Mouse (Mus musculus): ENCODE data around the gene Shq1. TPM values are rescaled to one million over a fixed set of nuclear protein-coding genes. Genes with fewer than 3 reads are reported as not detected.

Gene Shq1
- 10.4 and 13.8 TPM in 2 replicates for polyA plus RNA-seq (2012; rRNA removed)

DNA sequence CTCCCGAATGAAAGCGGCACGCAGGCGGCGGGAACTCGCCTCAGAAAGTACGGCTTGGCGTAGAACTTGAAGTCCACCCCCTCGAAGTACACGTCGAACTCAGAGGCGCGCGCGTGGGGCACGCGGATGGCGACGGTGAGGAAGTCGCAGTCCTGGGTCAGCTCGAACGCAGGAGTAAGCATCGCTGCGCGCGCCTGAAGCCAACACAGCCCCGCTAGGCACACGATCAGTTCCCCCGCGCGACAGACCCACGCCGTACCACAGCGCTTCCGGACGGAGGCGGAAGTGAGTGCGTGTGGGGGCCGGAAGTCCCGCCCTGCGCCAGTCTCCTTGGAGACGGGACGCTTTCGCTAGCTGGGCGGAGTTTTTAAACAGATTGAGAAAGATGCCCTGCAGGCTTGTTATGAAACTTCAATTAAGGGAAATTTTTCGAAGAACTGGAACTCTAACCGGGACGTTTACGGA is at the start of gene Shq1:
Gene Shq1 (minus strand): TSS at position 278 of the 465 bp plus-strand sequence.

DNA sequence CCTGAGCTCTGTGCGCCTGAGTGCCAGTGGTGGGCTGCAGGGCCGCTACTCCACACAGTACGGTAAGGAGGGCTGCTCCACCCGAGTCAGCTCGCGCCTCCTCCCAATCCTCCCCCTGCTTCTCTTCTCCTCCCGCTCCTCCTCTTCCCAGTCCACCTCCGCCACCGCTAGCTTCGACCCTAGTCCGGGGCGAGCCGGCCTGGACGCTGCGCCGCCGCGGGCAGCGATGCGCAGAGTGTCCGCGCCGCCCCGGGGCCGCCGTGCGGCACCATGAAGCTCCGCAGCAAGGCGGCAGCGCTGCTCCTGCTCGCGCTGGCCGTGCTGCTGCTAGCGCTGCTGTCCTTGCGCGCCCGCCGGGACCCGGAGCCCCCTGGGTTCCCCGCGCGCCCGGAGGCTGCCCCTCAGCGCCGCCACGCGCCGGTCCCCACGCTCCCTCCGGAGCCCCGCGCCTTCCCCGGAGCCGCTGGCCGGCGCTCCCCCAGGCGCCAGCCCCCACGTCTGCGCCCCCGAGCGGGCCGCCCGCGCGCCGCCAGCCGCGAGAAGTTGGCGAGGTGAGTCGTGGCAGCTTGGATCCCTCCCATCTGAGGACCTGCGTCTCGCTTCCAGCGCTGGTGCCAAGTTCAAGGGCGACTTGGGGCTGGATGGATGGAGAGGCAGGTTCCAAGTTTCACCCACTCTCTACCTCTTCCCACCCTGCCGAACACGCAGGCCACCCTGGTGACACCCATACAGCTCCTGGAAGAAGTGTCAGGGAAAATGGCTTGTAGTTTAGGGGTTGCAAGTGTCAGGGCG is 33.8 kb upstream of the Shq1 start, which contains the start of gene Gxylt2:
Gene Gxylt2 (plus strand): TSS at position 161 of the 792 bp plus-strand sequence.

Other genes with a start within 250 kb of the Shq1 start
- 2.9 and 7.6 TPM in 2 replicates for gene Gxylt2, start 33.6 kb upstream of the Shq1 start, polyA plus RNA-seq (2012; rRNA removed)
- gene Ppp4r2, start 162.5 kb upstream of the Shq1 start, polyA plus RNA-seq (2012; rRNA removed), result 69.2 and 127 TPM in 2 replicates